1 mouse cellular context compared by ENCODE assay signal in the genomic region with DNA sequence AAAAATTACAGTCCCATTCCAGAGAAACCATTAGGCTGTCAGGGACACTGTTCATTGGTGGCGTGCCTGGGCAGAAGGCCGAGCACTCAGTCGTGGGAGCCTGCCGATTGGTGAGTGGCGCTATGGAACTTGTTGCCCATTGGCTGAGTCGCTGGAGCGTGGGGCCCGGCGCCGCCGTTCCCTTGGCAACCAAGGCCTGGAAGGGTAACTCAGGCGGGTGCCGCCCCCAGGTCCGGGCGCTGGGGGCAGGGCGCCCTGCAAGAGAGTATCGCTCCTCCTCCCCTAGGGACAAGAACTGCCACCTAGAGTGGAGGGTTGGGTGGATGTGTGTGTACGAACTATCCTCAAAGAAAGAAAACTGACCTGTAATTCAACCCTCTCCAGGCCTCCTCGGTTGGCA.
TF ChIP-seq lines count a peak whose summit lies in the region.

No protein-coding gene starts in this region.

TF ChIP-seq in MEL, 35 proteins besides CTCF, POLR2A, EP300 and RAD21:
- TF ChIP-seq ELF1 (IDR thresholded peaks at IDR 0.05; ENCODE audit: low read depth, low read length) = peak; percentile 62; the same call in 1 of the 2 replicates
- TF ChIP-seq MXI1 (IDR thresholded peaks at IDR 0.05; ENCODE audit: low read depth, low read length) = peak; percentile 86
- TF ChIP-seq MAZ (IDR thresholded peaks at IDR 0.05; ENCODE audit: low read depth, low read length) = peak; percentile 84; the same call in 1 of the 2 replicates
- TF ChIP-seq HCFC1 (IDR thresholded peaks at IDR 0.05; ENCODE audit: low read depth, low read length) = peak; percentile 49; the same call in 1 of the 2 replicates
- peak; percentile 93 for TF ChIP-seq SIN3A (IDR thresholded peaks at IDR 0.05; ENCODE audit: low read length)
- TF ChIP-seq RCOR1 (IDR thresholded peaks at IDR 0.05; ENCODE audit: low read depth, low read length) = no peak
- no peak for TF ChIP-seq ZNF384 (IDR thresholded peaks at IDR 0.05; ENCODE audit: low read depth, low read length)
- TF ChIP-seq NRF1 (IDR thresholded peaks at IDR 0.05; ENCODE audit: insufficient read depth, low read depth, low read length, poor library complexity, severe bottlenecking) = peak; percentile 36; the same call in 1 of the 2 replicates
- peak; percentile 77; the same call in 1 of the 2 replicates for TF ChIP-seq CHD2 (IDR thresholded peaks at IDR 0.05; ENCODE audit: low read length)
- TF ChIP-seq USF1 (IDR thresholded peaks at IDR 0.05; ENCODE audit: low read depth, low read length) = no peak
